Mouse (Mus musculus) T-helper 17 cell (primary cell): ENCODE data around the gene Il23r.

Source experiments
- in situ Hi-C, 2 experiments: fragments of 300-600 bp; cut with MboI, MseI; formaldehyde crosslinking; loops; 1 replicate in 1 of 2; 2 replicates in 1 of 2; pipeline ENCODE4 v1.15.1; 2025; ENCODE audit warnings: high pct_unique_total_duplicates in 2 of 2

Gene Il23r

DNA sequence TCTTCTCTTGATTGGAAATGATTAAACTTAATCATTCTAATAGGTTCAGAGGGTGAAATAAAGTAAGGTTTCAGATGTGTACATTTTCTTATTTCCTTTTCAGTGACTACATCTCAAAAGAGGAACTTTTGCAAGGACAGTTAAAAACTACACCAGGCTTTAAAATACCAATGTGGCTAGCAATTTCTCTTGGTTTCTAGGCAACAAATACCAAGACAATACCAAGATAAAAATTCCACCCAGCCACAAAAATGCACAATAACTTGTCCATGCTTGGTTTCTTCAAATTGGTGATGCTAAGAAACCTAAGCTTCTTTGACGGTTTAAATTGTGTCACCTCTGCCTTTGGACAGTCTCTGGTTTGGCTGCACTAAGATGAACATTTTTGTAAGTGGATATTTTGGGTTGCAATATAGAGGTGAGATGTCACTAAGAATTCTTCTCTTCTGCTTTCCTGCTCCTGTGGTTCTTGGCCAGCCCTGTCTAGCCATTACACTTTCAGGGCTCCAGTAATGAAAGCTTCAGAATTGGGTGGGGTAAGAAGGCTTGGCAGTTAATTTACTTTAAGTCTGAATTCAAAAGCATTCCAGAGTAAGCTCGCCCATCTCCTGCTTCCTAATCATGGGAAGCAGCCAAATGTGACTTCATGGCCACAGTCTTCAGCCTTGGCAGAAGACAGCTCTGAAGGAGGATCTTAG, 56.8 kb downstream of the Il23r start:
- in situ Hi-C loops = no loop called here

DNA sequence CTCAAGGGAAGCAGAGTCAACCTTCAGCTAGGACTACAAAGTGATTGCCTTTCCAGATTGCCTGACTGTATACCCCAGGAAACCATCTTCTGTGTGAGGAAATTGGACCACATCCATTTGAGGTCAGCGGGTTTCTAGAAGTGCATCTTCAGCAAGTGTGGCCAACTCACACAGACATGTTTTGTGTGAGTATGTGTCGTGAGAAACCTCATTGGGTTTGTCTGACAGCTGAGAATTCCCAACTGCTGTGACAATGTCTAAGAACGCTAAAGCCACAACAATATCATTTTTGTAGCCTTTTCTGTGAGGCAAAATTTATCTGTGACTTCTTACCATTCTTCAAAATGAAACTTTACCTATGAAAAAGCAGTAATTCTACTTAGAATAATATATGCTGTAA, 59.8 kb downstream of the Il23r start:
- in situ Hi-C loops = no loop called here

DNA sequence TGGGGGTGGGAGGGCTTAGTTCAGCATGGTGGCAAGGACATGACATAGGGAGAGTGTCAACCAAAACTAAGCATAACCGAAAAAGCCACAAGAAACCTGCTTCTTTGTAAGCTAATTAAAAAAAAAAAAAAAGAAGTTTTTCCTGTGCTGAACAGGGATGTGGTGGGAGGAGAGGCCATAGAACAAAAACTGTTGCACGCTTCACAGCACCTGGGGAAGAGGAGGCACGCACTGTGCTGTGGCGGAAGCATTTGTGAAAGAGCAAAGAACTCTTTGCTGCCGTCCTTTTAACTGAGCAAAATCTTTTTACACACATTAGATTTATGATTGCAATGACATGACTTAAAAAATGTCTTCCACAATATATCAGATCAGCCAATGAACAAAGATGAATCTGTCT, 69.9 kb downstream of the Il23r start:
- in situ Hi-C loops = loop anchor here in 1 of 2 experiments (10.0 kb wide), 1 partner anchor 1507 kb away; no protein-coding TSS in a partner anchor

DNA sequence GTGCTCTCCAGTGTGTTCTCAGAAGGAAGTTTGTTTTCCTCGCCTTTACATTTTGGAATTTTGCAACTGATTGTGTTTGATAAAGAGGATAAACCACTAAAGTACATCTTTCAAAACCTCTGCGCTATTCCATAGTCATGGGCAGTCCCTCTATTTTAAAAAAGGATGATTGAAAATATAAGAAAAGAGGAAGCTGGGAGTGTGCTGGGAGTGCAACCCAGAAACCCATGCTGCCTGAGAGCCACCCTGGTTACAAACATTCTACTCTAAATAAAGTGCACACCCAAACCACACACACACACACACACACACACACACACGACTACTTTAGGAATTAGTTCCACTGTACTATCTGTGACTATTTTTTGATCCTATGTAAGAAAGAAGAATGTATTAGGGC, 75.1 kb downstream of the Il23r start:
- in situ Hi-C loops = no loop called here

DNA sequence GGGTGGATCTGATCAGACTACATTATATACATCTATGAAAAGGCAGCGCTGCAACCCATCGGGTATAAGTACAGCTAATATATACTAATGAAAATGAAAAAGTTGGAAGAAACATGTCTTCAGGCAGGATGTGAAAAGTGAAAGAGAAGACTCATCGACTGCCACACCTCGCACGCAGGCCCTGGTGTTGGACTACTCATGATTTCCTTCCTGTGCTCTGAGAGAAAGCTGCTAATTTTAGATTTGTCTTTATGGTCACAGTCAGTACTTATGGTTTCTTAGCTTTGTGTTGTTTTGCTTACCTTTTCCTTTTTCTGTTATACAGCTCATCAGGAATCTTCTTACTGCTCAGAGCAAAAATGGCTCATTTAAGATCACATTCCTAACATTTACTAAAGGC, 76.4 kb downstream of the Il23r start:
- in situ Hi-C loops = no loop called here

DNA sequence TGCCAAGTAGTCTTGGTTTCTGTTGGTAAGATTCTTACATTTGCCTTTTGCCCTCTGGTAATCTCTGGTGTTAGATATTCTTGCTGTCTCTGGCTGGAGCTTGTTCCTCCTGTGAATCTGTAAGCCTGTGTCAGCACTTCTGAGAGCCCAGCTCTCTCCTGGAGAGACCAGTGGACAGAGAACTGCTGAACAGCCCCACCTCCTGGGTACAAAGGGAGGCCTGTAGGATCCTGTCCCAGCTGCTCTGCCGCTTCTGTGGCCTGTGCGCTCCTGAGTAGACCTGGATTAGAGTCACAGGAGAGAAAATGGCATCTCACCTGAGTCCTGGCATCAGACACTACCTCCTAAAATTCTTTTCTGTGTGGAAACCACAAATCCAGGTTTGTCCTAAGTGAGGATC, 78.3 kb downstream of the Il23r start:
- in situ Hi-C loops = no loop called here

DNA sequence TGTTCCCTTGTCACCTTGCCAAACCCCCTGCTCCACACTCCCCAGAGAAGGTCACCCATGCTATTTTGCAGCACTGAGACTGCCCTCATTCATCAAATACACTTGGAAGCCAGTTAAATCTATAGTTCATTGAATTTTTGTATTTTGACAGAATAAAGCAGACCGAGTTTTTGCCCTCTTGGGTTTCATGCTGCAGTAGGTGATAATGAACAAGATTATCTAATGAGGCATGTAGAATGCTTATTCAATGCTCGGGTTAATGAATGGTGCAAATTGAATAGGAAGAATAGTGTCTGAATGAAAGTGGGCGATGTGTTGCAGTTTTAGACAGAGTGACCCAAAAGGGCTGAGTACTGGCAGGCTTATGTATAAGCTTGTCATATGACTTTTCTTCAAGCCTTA, 86.4 kb downstream of the Il23r start:
- in situ Hi-C loops = no loop called here

DNA sequence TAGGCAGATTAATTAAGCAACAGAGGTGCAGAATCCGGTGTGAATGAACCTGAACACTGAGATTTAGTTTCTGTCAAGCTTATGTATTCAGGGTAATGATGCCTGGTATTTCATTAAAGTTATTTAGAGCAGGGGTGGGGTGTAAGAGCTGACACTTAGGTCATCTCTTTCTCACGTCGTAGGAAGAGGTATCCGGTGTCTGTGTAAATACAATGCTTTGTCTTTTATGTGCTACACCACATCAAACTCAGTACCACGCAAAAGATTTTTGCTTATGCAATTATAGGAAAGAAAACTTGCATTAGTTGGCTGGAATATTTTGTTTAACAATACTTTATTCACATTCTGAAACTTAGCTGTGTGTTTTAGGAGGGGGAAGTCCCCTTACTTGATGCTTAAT, 92.1 kb downstream of the Il23r start:
- in situ Hi-C loops = no loop called here

DNA sequence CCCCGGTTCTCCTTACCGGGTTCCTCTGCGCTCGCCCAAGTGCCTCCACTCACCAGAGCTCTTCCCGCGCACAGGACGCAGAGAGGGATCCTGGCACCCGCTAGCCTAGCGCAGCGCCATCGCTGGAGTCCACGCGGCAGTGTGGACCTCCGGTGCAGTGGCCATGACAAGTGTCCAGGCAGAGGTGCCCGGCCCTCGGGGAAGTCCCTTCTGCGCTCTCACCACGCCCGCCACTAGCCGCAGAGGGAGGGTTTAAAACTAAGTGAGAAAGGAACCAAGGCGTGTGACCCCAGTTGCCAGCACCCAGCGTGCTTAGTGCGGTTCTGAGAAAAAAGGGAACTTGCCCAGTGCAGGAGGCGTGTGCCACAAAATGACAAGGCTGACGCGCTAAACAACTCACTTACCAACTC, 115.7 kb downstream of the Il23r start, which contains the start of gene Il12rb2:
TSS of gene Il12rb2 (minus strand) at position 207 of the 410 bp plus-strand sequence.
- in situ Hi-C loops = no loop called here
